Mouse (Mus musculus) heart, embryonic 15.5 days (tissue): ENCODE measurements around the gene Neil3. TPM values are rescaled to one million over a fixed set of nuclear protein-coding genes. Genes with fewer than 3 reads are reported as not detected.
"Not testable (repeated sequence)": the region's sequence is repeated elsewhere in the genome, so short reads cannot be mapped to it uniquely, and the experiment has no call there.

Experiments
- ATAC-seq: fragments of 200-750 bp; cut with Nextera tagmentation; replicated peaks from 2 replicates; pipeline ENCODE4 v1.8.0; 2017; ENCODE audit warnings: low read depth, moderate TSS enrichment; ENCODE audit not compliant: insufficient number of reproducible peaks, insufficient read depth, low FRiP score
- H3K27ac ChIP-seq: fragments of 300-500 bp; sonication (generic); 2 replicates; pipeline ENCODE4 v1.5.1; 2015; ENCODE audit warnings: mild to moderate bottlenecking, inconsistent platforms
- H3K27me3 ChIP-seq: fragments of 300-500 bp; sonication (generic); 2 replicates; pipeline ENCODE4 v1.6.1; 2015; ENCODE audit warnings: inconsistent platforms
- H3K36me3 ChIP-seq: fragments of 300-500 bp; sonication (generic); 2 replicates; pipeline ENCODE4 v1.6.1; 2015; ENCODE audit warnings: mild to moderate bottlenecking, inconsistent platforms
- H3K4me1 ChIP-seq: fragments of 300-500 bp; sonication (generic); replicated peaks from 2 replicates; pipeline ENCODE4 v1.6.1; 2015; ENCODE audit warnings: inconsistent platforms
- H3K4me2 ChIP-seq: fragments of 300-500 bp; sonication (generic); 2 replicates; pipeline ENCODE4 v1.6.1; 2015; ENCODE audit warnings: inconsistent platforms, mild to moderate bottlenecking, moderate library complexity
- H3K4me3 ChIP-seq: fragments of 300-500 bp; sonication (generic); 2 replicates; pipeline ENCODE4 v1.5.1; 2015; ENCODE audit warnings: mild to moderate bottlenecking, inconsistent platforms
- H3K9ac ChIP-seq: fragments of 300-500 bp; sonication (generic); 2 replicates; pipeline ENCODE4 v1.6.1; 2015; ENCODE audit warnings: mild to moderate bottlenecking, inconsistent platforms
- H3K9me3 ChIP-seq: fragments of 300-500 bp; sonication (generic); replicated peaks from 2 replicates; pipeline ENCODE4 v1.6.1; 2016; ENCODE audit warnings: inconsistent platforms
- WGBS: fragments of 180-500 bp; shearing (Covaris S2); methylation state at CpG from one replicate; pipeline ENCODE4 v1.1.7; 2015; ENCODE audit warnings: mixed read lengths; 5-methylcytosine and 5-hydroxymethylcytosine counted together
- polyA plus RNA-seq: library from polyadenylated mRNA; unstranded; fragments of >200 nt; fragmentation: Nextera tagmentation; extraction: Ambion mirVana; gene quantifications from 2 replicates; pipeline ENCODE4 v1.2.1, GENCODE M21; 2015

Neil3 gene
- polyA plus RNA-seq, 1 experiment from 2014 or later, result 20.1 TPM

GRCm38 (mm10) chr8:53607040-53607439, 31.8 kb downstream of the Neil3 start:
- no peak overlapping the region for H3K9ac ChIP-seq
- 33% methylated on average over 3 of the region's 3 CpGs for WGBS
- no peaks in the 10 kb centered on the region for H3K36me3 ChIP-seq
- no peaks in the 10 kb centered on the region for H3K4me1 ChIP-seq
- no peaks in the 10 kb centered on the region for H3K27me3 ChIP-seq
- H3K4me2 ChIP-seq, result no peak overlapping the region
- no peak overlapping the region for H3K4me3 ChIP-seq
- no peaks in the 10 kb centered on the region for H3K9me3 ChIP-seq
- H3K27ac ChIP-seq, result no peak overlapping the region
- ATAC-seq, result no peak

- 87% methylated on average over 5 of the region's 5 CpGs for WGBS
- H3K27me3 ChIP-seq, result no peaks in the 10 kb centered on the region
- no peaks in the 10 kb centered on the region for H3K9me3 ChIP-seq
- no peak overlapping the region for H3K27ac ChIP-seq
- H3K9ac ChIP-seq, result no peak overlapping the region
- H3K36me3 ChIP-seq, result no peaks in the 10 kb centered on the region
- no peak overlapping the region for H3K4me3 ChIP-seq
- H3K4me1 ChIP-seq, result no peaks in the 10 kb centered on the region
- no peak overlapping the region for H3K4me2 ChIP-seq
- ATAC-seq, result no peak
Measured at GRCm38 (mm10) chr8:53604906-53605305, 34.0 kb downstream of the Neil3 start.

GRCm38 (mm10) chr8:53603672-53604071, 35.2 kb downstream of the Neil3 start:
- no peaks in the 10 kb centered on the region for H3K9me3 ChIP-seq
- no peaks in the 10 kb centered on the region for H3K4me1 ChIP-seq
- WGBS, result 81% methylated on average over 4 of the region's 4 CpGs
- H3K4me2 ChIP-seq, result no peak overlapping the region
- H3K27ac ChIP-seq, result no peak overlapping the region
- H3K4me3 ChIP-seq, result no peak overlapping the region
- H3K9ac ChIP-seq, result no peak overlapping the region
- H3K36me3 ChIP-seq, result no peaks in the 10 kb centered on the region
- no peak for ATAC-seq
- no peaks in the 10 kb centered on the region for H3K27me3 ChIP-seq

- no peak overlapping the region for H3K9ac ChIP-seq
- WGBS, result 88% methylated on average over 3 of the region's 3 CpGs
- H3K27ac ChIP-seq, result no peak overlapping the region
- H3K4me2 ChIP-seq, result no peak overlapping the region
- no peaks in the 10 kb centered on the region for H3K27me3 ChIP-seq
- no peak for ATAC-seq
- H3K4me1 ChIP-seq, result no peaks in the 10 kb centered on the region
- H3K9me3 ChIP-seq, result no peaks in the 10 kb centered on the region
- H3K36me3 ChIP-seq, result no peaks in the 10 kb centered on the region
- H3K4me3 ChIP-seq, result no peak overlapping the region
Measured at GRCm38 (mm10) chr8:53600826-53601225, 38.0 kb downstream of the Neil3 start.

- Histone ChIP-seq H3K27ac (no peak overlapping the region), H3K36me3 (no peaks in the 10 kb centered on the region), H3K4me2 (no peak overlapping the region), H3K4me1 (no peaks in the 10 kb centered on the region), H3K9me3 (no peaks in the 10 kb centered on the region), H3K9ac (no peak overlapping the region), H3K27me3 (no peaks in the 10 kb centered on the region), H3K4me3 (no peak overlapping the region)
- no peak for ATAC-seq
- 91% methylated on average over 11 of the region's 11 CpGs for WGBS
Measured at GRCm38 (mm10) chr8:53600025-53600811, 38.6 kb downstream of the Neil3 start.

GRCm38 (mm10) chr8:53598101-53598500, 40.8 kb downstream of the Neil3 start:
- H3K9me3 ChIP-seq, result no peaks in the 10 kb centered on the region
- no peaks in the 10 kb centered on the region for H3K4me1 ChIP-seq
- no peaks in the 10 kb centered on the region for H3K36me3 ChIP-seq
- 90% methylated on average over 1 of the region's 1 CpGs for WGBS
- no peak for ATAC-seq
- H3K27me3 ChIP-seq, result no peaks in the 10 kb centered on the region
- no peak overlapping the region for H3K27ac ChIP-seq
- no peak overlapping the region for H3K4me3 ChIP-seq
- H3K9ac ChIP-seq, result no peak overlapping the region
- H3K4me2 ChIP-seq, result no peak overlapping the region

- 83% methylated on average over 2 of the region's 2 CpGs for WGBS
- H3K9ac ChIP-seq, result no peak overlapping the region
- H3K4me2 ChIP-seq, result no peak overlapping the region
- no peaks in the 10 kb centered on the region for H3K9me3 ChIP-seq
- no peak overlapping the region for H3K27ac ChIP-seq
- H3K27me3 ChIP-seq, result no peaks in the 10 kb centered on the region
- no peaks in the 10 kb centered on the region for H3K4me1 ChIP-seq
- H3K36me3 ChIP-seq, result no peaks in the 10 kb centered on the region
- H3K4me3 ChIP-seq, result no peak overlapping the region
- ATAC-seq, result no peak
Measured at GRCm38 (mm10) chr8:53591777-53592176, 47.1 kb downstream of the Neil3 start.

GRCm38 (mm10) chr8:53573600-53573999, 65.3 kb downstream of the Neil3 start:
- Histone ChIP-seq H3K4me2 (no peak overlapping the region), H3K4me3 (no peak overlapping the region), H3K36me3 (no peaks in the 10 kb centered on the region), H3K9me3 (no peaks in the 10 kb centered on the region), H3K27me3 (no peaks in the 10 kb centered on the region), H3K9ac (no peak overlapping the region), H3K27ac (no peak overlapping the region), H3K4me1 (no peaks in the 10 kb centered on the region)
- ATAC-seq, result no peak
- 69% methylated on average over 2 of the region's 2 CpGs for WGBS

- Histone ChIP-seq H3K4me3 (no peak overlapping the region), H3K4me1 (no peaks in the 10 kb centered on the region), H3K9ac (no peak overlapping the region), H3K27me3 (no peaks in the 10 kb centered on the region), H3K9me3 (no peaks in the 10 kb centered on the region), H3K27ac (no peak overlapping the region), H3K36me3 (no peaks in the 10 kb centered on the region), H3K4me2 (no peak overlapping the region)
- 76% methylated on average over 6 of the region's 6 CpGs for WGBS
- ATAC-seq, result no peak
Measured at GRCm38 (mm10) chr8:53566223-53566622, 72.6 kb downstream of the Neil3 start.

GRCm38 (mm10) chr8:53562441-53563040, 76.3 kb downstream of the Neil3 start:
- Histone ChIP-seq H3K27me3 (no peaks in the 10 kb centered on the region), H3K4me3 (no peak overlapping the region), H3K36me3 (no peaks in the 10 kb centered on the region), H3K9me3 (no peaks in the 10 kb centered on the region), H3K4me2 (no peak overlapping the region), H3K27ac (no peak overlapping the region), H3K4me1 (no peaks in the 10 kb centered on the region), H3K9ac (no peak overlapping the region)
- no peak for ATAC-seq
- WGBS, result 75% methylated on average over 10 of the region's 10 CpGs

- H3K27ac ChIP-seq, result no peak overlapping the region
Measured at GRCm38 (mm10) chr8:53539585-53539984, 99.3 kb downstream of the Neil3 start.

GRCm38 (mm10) chr8:53538049-53538448, 100.8 kb downstream of the Neil3 start:
- H3K27me3 ChIP-seq, H3K4me3 ChIP-seq, H3K27ac ChIP-seq, H3K9ac ChIP-seq, H3K36me3 ChIP-seq, H3K4me1 ChIP-seq, H3K4me2 ChIP-seq, ATAC-seq, H3K9me3 ChIP-seq: not testable (repeated sequence)
- 80% methylated on average over 3 of the region's 3 CpGs for WGBS

More at GRCm38 (mm10) chr8:53539585-53539984, 99.3 kb downstream of the Neil3 start:
- Histone ChIP-seq H3K36me3 (no peaks in the 10 kb centered on the region), H3K4me3 (no peak overlapping the region), H3K4me1 (no peaks in the 10 kb centered on the region), H3K27me3 (no peaks in the 10 kb centered on the region), H3K9ac (no peak overlapping the region), H3K4me2 (no peak overlapping the region), H3K9me3 (no peaks in the 10 kb centered on the region)
- ATAC-seq, result no peak
- 73% methylated on average over 2 of the region's 2 CpGs for WGBS
